Mouse (Mus musculus) heart, embryonic 10.5 days (tissue): ENCODE data around the gene Arhgap24. TPM values are rescaled to one million over a fixed set of nuclear protein-coding genes. Genes with fewer than 3 reads are reported as not detected.

Experiments used
- DNase-seq: peaks from one replicate; pipeline ENCODE4 v3.0.0-alpha.2; 2017; ENCODE audit warnings: low spot score
- H3K27ac ChIP-seq: fragments of 300-500 bp; sonication (generic); 2 replicates; pipeline ENCODE4 v1.5.1; 2016; ENCODE audit warnings: mild to moderate bottlenecking
- H3K27me3 ChIP-seq: fragments of 300-500 bp; sonication (generic); 2 replicates; pipeline ENCODE4 v1.6.1; 2016; ENCODE audit warnings: mild to moderate bottlenecking; ENCODE audit not compliant: poor library complexity, insufficient read depth, severe bottlenecking
- H3K36me3 ChIP-seq: fragments of 300-500 bp; sonication (generic); 2 replicates; pipeline ENCODE4 v1.6.1; 2016; ENCODE audit warnings: mild to moderate bottlenecking, moderate library complexity
- H3K4me1 ChIP-seq: fragments of 300-500 bp; sonication (generic); 2 replicates; pipeline ENCODE4 v1.6.1; 2016; ENCODE audit warnings: mild to moderate bottlenecking
- H3K4me3 ChIP-seq: fragments of 300-500 bp; sonication (generic); 2 replicates; pipeline ENCODE4 v1.5.1; 2016; ENCODE audit warnings: mild to moderate bottlenecking, moderate library complexity
- H3K9me3 ChIP-seq: fragments of 300-500 bp; sonication (generic); 2 replicates; pipeline ENCODE4 v1.6.1; 2016; ENCODE audit warnings: mild to moderate bottlenecking, moderate library complexity
- WGBS: fragments of 180-500 bp; shearing (Covaris S2); methylation state at CpG from one replicate; pipeline ENCODE4 v1.1.7; 2016; 5-methylcytosine and 5-hydroxymethylcytosine counted together
- polyA plus RNA-seq: library from polyadenylated mRNA; unstranded; fragments of >200 nt; fragmentation: Nextera tagmentation; extraction: Ambion mirVana; gene quantifications from 2 replicates; pipeline ENCODE4 v1.2.1, GENCODE M21; 2016

Gene Arhgap24
- polyA plus RNA-seq, 1 experiment from 2014 or later = 8.1 TPM

- DNase-seq = no peak
- 39% methylated on average over 8 of the region's 8 CpGs for WGBS
Measured at GRCm38 (mm10) chr5:102749020-102749419, 267.8 kb downstream of the Arhgap24 start.

GRCm38 (mm10) chr5:102750674-102751073 is 269.5 kb downstream of the Arhgap24 start:
- Histone ChIP-seq H3K9me3 (no peaks in the 10 kb centered on the region), H3K36me3 (no peaks in the 10 kb centered on the region), H3K27me3 (no peaks in the 10 kb centered on the region), H3K4me3 (no peak overlapping the region), H3K4me1 (peaks cover 23% of the 10 kb centered on the region), H3K27ac (no peak overlapping the region; the same call in 1 of the 2 replicates)
- 63% methylated on average over 5 of the region's 5 CpGs for WGBS
- DNase-seq = no peak

More at GRCm38 (mm10) chr5:102749020-102749419, 267.8 kb downstream of the Arhgap24 start:
- no peaks in the 10 kb centered on the region for H3K27me3 ChIP-seq
- no peaks in the 10 kb centered on the region for H3K36me3 ChIP-seq
- no peak overlapping the region for H3K4me3 ChIP-seq
- peaks cover 23% of the 10 kb centered on the region for H3K4me1 ChIP-seq
- H3K27ac ChIP-seq = no peak overlapping the region
- no peaks in the 10 kb centered on the region for H3K9me3 ChIP-seq

DNA sequence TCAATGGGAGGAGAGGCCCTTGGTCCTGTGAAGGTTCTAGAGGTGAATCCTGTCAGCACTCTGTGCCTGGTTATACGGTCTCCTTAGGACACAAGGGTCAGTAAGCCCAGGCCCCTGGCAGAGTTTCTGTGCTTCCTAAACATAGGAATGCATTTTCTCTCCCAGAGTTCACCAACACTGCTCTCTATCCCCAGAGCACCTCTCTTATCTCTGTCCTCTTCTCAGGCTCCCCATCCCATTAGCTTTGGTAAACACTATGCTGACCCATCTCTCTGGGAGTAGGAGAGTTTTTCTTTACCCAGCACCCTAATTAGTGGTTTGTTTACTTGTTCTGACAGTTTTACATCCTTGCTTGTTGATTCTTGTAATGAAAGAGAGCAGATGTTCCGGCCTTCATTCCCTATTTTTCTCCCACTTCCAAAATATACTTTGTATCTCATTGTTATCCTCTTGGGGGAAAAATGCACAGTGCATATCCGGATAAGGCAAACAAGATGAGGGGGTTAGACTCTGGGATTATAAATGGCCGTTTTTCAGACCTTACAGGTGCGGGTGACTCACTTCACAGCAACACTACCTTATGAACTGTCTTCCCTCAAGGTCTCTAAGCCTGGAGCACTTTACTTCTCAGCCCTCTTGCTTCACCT is 270.6 kb downstream of the Arhgap24 start:
- Histone ChIP-seq H3K9me3 (no peaks in the 10 kb centered on the region), H3K4me1 (peaks cover 23% of the 10 kb centered on the region), H3K36me3 (no peaks in the 10 kb centered on the region), H3K4me3 (no peak overlapping the region), H3K27me3 (no peaks in the 10 kb centered on the region), H3K27ac (peak overlapping the region; percentile 3; the same call in 1 of the 2 replicates)
- no peak for DNase-seq
- 21% methylated on average over 5 of the region's 5 CpGs for WGBS

DNA sequence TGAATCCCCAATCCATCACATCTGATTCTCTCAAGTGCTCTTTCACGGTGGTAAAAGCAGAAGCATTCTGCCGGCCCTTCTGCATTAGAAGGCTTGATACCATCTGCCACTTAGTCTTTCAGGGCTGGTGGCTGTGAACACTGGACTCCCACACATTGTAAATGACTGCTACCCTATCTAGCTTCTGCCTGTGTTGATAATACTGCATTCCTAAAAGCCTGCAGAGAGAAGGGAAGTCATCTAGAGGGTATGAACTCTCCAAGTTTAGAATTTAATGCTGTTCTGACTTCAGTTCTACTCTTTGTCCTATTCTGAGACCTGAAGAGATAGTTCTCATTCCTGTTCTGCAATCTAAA is 271.1 kb downstream of the Arhgap24 start:
- no peak for DNase-seq
- peak overlapping the region; percentile 3; the same call in 1 of the 2 replicates for H3K27ac ChIP-seq
- H3K27me3 ChIP-seq = no peaks in the 10 kb centered on the region
- H3K4me1 ChIP-seq = peaks cover 23% of the 10 kb centered on the region
- 10% methylated on average over 2 of the region's 2 CpGs for WGBS
- no peak overlapping the region for H3K4me3 ChIP-seq
- no peaks in the 10 kb centered on the region for H3K36me3 ChIP-seq
- H3K9me3 ChIP-seq = no peaks in the 10 kb centered on the region

- Histone ChIP-seq H3K9me3 (no peaks in the 10 kb centered on the region), H3K27ac (no peak overlapping the region), H3K27me3 (no peaks in the 10 kb centered on the region), H3K4me3 (no peak overlapping the region), H3K4me1 (peaks cover 10% of the 10 kb centered on the region; the same call in 1 of the 2 replicates), H3K36me3 (no peaks in the 10 kb centered on the region)
- DNase-seq = no peak
- WGBS = 65% methylated on average over 6 of the region's 6 CpGs
Measured at GRCm38 (mm10) chr5:102757040-102757439, 275.8 kb downstream of the Arhgap24 start.

DNA sequence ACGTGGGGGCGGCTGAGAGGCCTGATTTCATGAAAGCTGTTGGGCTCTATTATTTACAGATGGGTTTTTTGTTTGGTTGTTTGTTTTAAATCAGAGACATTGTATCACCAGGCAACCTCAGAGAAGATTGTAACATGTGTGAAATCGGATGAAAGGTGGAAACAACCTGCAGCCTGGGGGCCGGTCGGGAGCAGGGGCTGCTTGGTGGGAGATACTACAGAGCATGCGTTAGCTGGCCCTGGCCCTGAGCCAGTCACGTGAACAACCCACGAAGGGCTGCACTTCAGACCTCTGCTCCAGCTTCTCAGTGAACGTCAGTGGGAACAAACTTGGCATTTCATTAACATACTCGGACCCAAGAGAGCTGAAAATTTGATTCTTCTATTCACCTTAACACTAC is 284.5 kb downstream of the Arhgap24 start:
- Histone ChIP-seq H3K27ac (no peak overlapping the region), H3K4me1 (peaks cover 20% of the 10 kb centered on the region), H3K36me3 (no peaks in the 10 kb centered on the region), H3K4me3 (no peak overlapping the region), H3K9me3 (no peaks in the 10 kb centered on the region), H3K27me3 (no peaks in the 10 kb centered on the region)
- WGBS = 76% methylated on average over 10 of the region's 10 CpGs
- peak; percentile 65 for DNase-seq

GRCm38 (mm10) chr5:102766311-102767057 is 285.3 kb downstream of the Arhgap24 start:
- H3K9me3 ChIP-seq = no peaks in the 10 kb centered on the region
- 80% methylated on average over 6 of the region's 6 CpGs for WGBS
- no peaks in the 10 kb centered on the region for H3K27me3 ChIP-seq
- peak; percentile 72 for DNase-seq
- H3K36me3 ChIP-seq = no peaks in the 10 kb centered on the region
- H3K4me3 ChIP-seq = no peak overlapping the region
- H3K4me1 ChIP-seq = peaks cover 20% of the 10 kb centered on the region
- H3K27ac ChIP-seq = no peak overlapping the region

- Histone ChIP-seq H3K36me3 (no peaks in the 10 kb centered on the region), H3K27ac (0 out of 2 replicates have a peak overlapping the region, but pooled peaks have one; percentile 13), H3K27me3 (no peaks in the 10 kb centered on the region), H3K4me3 (no peak overlapping the region), H3K9me3 (no peaks in the 10 kb centered on the region), H3K4me1 (peaks cover 20% of the 10 kb centered on the region)
- peak; percentile 66 for DNase-seq
- 73% methylated on average over 4 of the region's 4 CpGs for WGBS
Measured at GRCm38 (mm10) chr5:102767058-102767444, 285.9 kb downstream of the Arhgap24 start.

- DNase-seq = peak; percentile 27
- peaks cover 20% of the 10 kb centered on the region for H3K4me1 ChIP-seq
- H3K36me3 ChIP-seq = no peaks in the 10 kb centered on the region
- no peaks in the 10 kb centered on the region for H3K27me3 ChIP-seq
- H3K4me3 ChIP-seq = no peak overlapping the region
- H3K27ac ChIP-seq = peak overlapping the region; percentile 71; the same call in 1 of the 2 replicates
- H3K9me3 ChIP-seq = no peaks in the 10 kb centered on the region
- 87% methylated on average over 7 of the region's 7 CpGs for WGBS
Measured at GRCm38 (mm10) chr5:102767822-102768221, 286.6 kb downstream of the Arhgap24 start.

GRCm38 (mm10) chr5:102768385-102769080 is 287.3 kb downstream of the Arhgap24 start:
- Histone ChIP-seq H3K9me3 (no peaks in the 10 kb centered on the region), H3K4me3 (peak overlapping the region; percentile 28), H3K27ac (peak overlapping the region; percentile 71), H3K27me3 (no peaks in the 10 kb centered on the region), H3K4me1 (peaks cover 20% of the 10 kb centered on the region), H3K36me3 (no peaks in the 10 kb centered on the region)
- DNase-seq = peak; percentile 74
- WGBS = 49% methylated on average over 12 of the region's 12 CpGs

GRCm38 (mm10) chr5:102770611-102771010 is 289.4 kb downstream of the Arhgap24 start:
- WGBS = 78% methylated on average over 7 of the region's 7 CpGs
- no peak for DNase-seq

DNA sequence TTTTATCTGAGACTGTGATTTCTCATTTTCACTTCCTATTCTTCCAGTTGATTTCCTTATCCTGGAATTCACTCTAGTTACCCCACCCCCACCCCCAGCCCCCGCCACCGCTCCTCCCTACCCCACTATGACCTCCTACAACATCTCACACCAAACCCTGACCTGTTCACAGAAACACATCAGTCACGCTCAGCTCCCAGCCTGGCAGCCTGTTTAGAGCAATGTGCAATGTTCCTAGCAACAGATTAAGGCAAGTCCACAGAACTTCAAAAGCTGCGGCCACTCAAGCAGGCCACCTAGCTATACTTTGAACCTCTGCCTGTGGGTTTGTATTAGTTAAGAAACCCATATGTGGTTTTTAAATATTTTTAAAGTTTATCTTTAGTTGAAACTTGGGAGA is 293.3 kb downstream of the Arhgap24 start:
- H3K27ac ChIP-seq = no peak overlapping the region
- peaks cover 16% of the 10 kb centered on the region; the same call in 1 of the 2 replicates for H3K4me1 ChIP-seq
- H3K36me3 ChIP-seq = no peaks in the 10 kb centered on the region
- no peak for DNase-seq
- no peak overlapping the region for H3K4me3 ChIP-seq
- WGBS = 49% methylated on average over 4 of the region's 4 CpGs
- H3K9me3 ChIP-seq = no peaks in the 10 kb centered on the region
- H3K27me3 ChIP-seq = no peaks in the 10 kb centered on the region

More at GRCm38 (mm10) chr5:102770611-102771010, 289.4 kb downstream of the Arhgap24 start:
- Histone ChIP-seq H3K4me1 (peaks cover 26% of the 10 kb centered on the region), H3K4me3 (no peak overlapping the region), H3K27me3 (no peaks in the 10 kb centered on the region), H3K36me3 (no peaks in the 10 kb centered on the region), H3K27ac (no peak overlapping the region), H3K9me3 (no peaks in the 10 kb centered on the region)

DNA sequence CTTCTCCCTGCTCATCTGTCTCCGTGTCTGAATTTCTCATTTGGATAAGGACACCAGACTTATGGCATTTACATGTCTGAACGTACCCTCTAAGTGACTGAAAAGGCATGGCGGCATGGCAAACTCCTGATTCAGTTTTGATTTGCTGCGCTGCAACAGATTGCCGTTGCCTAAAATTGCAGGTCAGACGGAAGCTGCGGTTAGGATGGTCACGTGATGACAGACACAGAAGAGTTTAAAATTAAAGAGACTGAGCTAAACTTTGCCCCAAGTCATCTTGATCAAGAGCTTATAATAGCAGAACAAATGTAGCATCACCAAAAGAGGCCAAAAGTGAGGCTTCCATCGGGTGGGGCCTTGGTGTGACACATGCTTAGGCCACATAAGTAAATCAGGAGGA is 296.1 kb downstream of the Arhgap24 start:
- Histone ChIP-seq H3K27ac (no peak overlapping the region), H3K4me1 (peaks cover 17% of the 10 kb centered on the region; the same call in 1 of the 2 replicates), H3K4me3 (no peak overlapping the region), H3K9me3 (no peaks in the 10 kb centered on the region), H3K27me3 (no peaks in the 10 kb centered on the region), H3K36me3 (no peaks in the 10 kb centered on the region)
- DNase-seq = no peak
- WGBS = 88% methylated on average over 9 of the region's 9 CpGs
